Mouse (Mus musculus): ENCODE measurements at regions not wholly inside any gene's neighbourhood (a gene's known extent, or its start where the extent isn't known, plus 50 kb on each side); places are given as distances from the start of the nearest gene placed in this dataset.

DNA sequence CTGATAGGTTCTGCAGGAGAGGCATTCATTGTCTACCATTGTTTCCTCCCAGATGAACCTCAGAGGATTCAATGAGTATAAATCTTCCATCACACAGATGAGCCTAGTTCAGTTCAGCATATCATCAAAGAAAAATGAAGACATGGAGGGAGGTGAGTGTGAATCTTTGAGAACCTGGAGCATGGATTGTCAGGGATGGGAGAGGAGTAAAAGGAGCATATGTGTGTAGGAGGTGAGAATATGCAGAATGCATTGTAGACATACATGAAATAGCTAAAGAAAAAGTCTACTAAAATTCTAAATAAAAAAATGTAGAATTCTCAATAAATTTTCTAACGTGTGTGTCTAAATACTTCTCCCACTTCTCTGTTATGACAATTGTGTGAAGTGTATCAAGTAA, 284.8 kb upstream of the Kif2b start:
- DNase-seq, result no peak

- DNase-seq, result peak in 1 of 2 experiments; percentile 6
These were observed 279.1 kb upstream of the Kif2b start for GRCm38 (mm10) chr11:91856473-91856872.

DNA sequence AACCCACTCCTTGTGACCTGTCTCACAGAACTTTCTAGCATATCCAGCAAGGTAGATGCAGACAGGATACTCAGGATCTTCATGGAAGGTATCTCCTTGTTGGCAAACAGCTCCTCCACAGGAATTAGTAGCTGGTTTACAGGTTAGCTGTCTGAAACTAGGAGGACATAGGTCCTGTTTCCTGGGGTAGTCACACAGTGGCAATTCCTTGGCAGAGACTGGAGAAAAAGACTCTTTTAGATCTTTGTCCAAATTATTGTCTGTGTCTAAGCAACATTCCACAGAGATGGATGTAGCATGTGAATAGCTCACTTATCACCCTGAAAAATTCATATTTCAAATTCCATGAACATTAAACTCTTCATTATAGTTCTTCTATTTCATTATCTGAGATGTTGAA, 253.8 kb upstream of the Kif2b start:
- DNase-seq, result no peak

GRCm38 (mm10) chr11:91820826-91821225, 243.5 kb upstream of the Kif2b start:
- no peak for DNase-seq
